Mouse (Mus musculus) olfactory bulb, adult 2 months (tissue): ENCODE measurements around the gene Hist1h2af.
"Not testable (repeated sequence)": the region's sequence is repeated elsewhere in the genome, so short reads cannot be mapped to it uniquely, and the experiment has no call there.

Experiments used
- CTCF ChIP-seq: fragments of 200-500 bp; IDR thresholded peaks from 2 replicates; pipeline ENCODE4 v1.5.1; 2012; ENCODE audit warnings: low read depth, mild to moderate bottlenecking, low read length, moderate library complexity; ENCODE audit not compliant: insufficient read depth
- POLR2A ChIP-seq: fragments of 200-500 bp; IDR thresholded peaks from 2 replicates; pipeline ENCODE4 v1.6.1; 2012; ENCODE audit warnings: mild to moderate bottlenecking, low read depth, low read length, moderate library complexity; ENCODE audit not compliant: insufficient read depth

GRCm38 (mm10) chr13:23561883-23562659, 28.4 kb downstream of the Hist1h2af start, which contains the start of gene Hist1h3e:
- peak; percentile 98 for TF ChIP-seq POLR2A
- TF ChIP-seq CTCF, result not testable (repeated sequence)
